Mouse (Mus musculus) testis, postnatal 14 days (tissue): ENCODE measurements around the gene Gm10190.
A peak's percentile ranks its signal among the peaks of the same experiment; 100 is the strongest.
"Not testable (repeated sequence)": the region's sequence is repeated elsewhere in the genome, so short reads cannot be mapped to it uniquely, and the experiment has no call there.

Experiments used
- DNase-seq: peaks from one replicate; pipeline ENCODE4 v3.0.0; 2021; ENCODE audit warnings: low spot score

The Gm10190 gene

GRCm38 (mm10) chr17:80372989-80373725 lies at the start of gene Gm10190:
TSS of gene Gm10190 (minus strand) at chr17:80373541.
- peak; percentile 94 for DNase-seq

GRCm38 (mm10) chr17:80420998-80421397 lies 47.7 kb upstream of the Gm10190 start:
- DNase-seq, result no peak

DNA sequence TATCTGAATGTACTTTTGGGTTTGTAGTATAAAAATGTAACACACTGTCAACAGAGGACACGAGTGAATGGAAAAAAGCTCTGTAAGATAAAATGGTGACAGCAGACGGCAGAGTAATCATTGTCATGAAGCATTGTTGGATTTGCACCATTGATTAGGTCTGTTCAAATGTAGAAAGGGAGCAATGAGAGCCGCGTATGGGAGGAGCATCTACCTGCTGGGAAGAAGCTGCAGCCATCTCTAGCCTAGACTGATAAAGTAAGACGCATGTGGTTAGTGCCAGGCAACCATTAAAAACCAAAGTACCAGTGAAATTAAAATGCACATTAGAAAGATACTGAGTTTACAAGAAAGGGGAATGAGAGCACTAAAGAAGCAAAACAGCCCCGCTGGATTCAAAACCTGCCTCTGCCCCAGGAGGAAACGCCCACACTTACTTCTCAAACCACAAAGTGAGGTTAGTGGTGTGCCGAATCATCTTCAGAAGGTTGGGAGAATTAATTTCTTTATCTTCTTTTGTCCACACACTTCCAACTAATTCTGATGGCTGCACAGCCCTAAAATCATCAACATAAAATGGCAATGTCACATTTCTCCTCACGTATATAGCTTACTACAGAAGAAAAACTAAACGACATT lies 45.4 kb upstream of the Gm10190 start:
- no peak for DNase-seq

DNA sequence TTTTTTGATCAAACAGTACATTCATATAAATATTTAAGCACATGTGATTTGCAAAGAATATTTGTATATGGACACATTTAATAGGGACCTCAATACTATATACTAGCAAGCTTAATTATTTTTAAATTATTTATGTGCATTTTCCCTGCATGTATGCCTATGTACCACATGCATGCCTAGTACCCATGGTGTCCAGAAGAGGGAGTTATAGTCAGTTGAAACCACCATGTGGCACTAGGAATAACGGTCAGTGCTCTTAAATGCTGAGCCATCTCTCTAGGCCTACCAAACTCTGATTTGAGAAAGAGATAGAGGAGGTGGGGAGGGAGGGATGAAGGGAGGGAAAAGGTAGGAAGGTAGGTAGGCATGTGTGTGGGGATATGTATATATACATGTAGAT lies 37.8 kb upstream of the Gm10190 start:
- no peak for DNase-seq

DNA sequence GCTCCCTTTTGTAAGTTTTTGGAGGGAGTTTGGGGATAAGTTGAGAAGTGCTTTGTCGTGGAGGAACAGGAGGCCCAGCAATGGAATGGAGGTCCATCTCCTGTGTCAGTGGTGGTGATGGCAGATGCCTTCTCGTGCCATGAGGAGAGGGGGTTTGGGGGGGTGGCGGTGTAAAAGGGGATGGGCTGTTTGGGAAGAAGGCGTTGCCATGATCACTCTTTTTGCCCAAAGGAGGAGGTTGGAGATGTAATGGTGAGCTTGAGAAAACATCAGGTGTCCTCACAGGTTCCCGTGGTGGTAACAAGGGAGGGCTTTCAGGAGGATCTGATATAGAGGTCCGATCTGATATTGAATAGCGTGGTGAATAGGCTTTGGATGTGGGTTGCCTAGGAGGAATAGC lies 24.9 kb upstream of the Gm10190 start:
- no peak for DNase-seq

DNA sequence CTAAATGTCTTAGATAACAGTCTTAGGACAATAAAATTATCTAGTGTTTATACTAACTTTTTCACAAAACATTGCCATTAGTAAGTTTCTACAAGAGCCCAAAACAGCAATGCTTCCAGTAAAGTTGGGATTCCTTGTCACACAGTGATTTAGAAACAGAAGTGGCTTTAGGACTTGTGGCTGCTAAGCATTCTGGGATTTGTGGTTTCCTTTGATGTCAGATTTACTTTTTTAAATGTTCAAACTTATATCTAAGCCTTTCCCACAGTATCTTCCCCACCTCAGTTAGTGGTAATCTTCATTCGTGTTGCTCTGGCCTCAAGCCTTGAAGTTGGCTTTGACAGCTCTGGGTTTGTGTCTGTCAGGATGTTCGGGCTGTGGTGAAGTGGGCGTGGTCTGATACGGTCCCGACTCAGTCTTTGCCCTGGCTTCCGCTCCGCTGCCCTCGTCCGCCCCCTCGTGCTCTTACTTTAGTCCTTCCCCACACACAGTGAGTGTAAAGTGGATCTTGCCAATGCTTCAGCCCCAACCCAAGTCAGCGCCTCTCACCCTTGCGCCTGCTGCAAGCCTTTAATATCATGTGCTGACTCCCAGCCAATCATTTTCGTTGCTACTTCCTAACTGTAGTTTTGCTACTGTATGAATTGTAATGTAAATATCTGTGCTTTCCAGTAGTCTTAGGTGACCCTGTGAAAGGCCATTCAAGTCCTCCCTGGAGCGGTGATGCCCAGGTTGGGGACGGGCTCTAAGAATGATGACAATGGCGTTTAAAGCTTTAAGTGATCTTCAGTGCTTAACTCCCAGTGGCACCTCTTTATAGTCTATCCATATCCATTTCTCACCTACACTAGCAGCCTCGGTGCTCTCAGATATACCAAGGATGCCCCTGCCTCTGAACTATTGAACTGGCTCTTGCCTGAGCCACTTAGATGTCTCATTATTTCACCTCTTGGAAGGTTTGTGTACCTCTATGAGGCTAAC lies 18.4 kb upstream of the Gm10190 start:
- peak; percentile 31 for DNase-seq

GRCm38 (mm10) chr17:80390024-80390423 lies 16.7 kb upstream of the Gm10190 start:
- no peak for DNase-seq

GRCm38 (mm10) chr17:80385671-80386070 lies 12.3 kb upstream of the Gm10190 start:
- DNase-seq, result no peak

- not testable (repeated sequence) for DNase-seq
Measured at GRCm38 (mm10) chr17:80378386-80378785, 5.0 kb upstream of the Gm10190 start.

GRCm38 (mm10) chr17:80373726-80374096 lies 370 bp upstream of the Gm10190 start:
- DNase-seq, result peak; percentile 75

GRCm38 (mm10) chr17:80368606-80369005 lies 4.7 kb downstream of the Gm10190 start:
- no peak for DNase-seq

DNA sequence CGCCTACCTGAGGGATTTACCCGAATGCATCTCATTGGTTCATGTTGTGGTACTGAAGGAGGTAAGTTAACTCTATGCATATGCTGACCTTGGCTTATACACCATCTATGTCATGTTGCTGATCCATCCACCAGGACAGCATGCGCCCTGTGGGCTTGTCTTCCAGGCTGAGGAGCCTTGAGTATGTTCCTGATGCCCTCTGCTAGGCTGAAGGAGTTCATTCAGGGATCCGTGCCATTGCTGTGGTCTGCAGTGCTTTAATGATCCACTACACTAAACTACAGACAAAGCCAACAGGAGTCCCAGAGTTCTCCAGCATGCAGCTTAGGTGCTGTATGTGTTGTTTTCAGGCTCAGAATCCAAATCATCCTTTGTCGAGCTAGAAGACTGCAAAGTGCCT lies 6.1 kb downstream of the Gm10190 start:
- no peak for DNase-seq

DNA sequence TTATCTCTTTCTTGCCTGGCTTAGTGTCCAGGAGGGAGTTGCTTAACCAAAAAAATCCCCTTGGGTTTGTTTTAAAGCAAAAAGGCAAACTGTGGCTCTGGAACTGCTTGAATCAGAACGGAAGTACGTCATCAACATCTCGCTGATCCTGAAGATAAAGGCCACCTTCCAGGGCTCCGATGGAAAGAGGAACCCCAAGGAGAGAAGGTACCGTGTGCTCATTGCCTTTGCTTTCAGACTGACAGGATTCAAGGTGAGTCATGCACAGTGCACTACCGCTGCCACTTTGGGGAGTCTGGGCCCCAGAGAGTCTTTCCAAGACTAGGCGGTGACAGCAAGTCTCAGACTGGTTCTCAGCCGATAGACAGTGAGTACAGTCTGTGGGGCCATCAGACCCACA lies 13.1 kb downstream of the Gm10190 start:
- DNase-seq, result no peak

GRCm38 (mm10) chr17:80347234-80347633 lies 26.1 kb downstream of the Gm10190 start:
- no peak for DNase-seq

DNA sequence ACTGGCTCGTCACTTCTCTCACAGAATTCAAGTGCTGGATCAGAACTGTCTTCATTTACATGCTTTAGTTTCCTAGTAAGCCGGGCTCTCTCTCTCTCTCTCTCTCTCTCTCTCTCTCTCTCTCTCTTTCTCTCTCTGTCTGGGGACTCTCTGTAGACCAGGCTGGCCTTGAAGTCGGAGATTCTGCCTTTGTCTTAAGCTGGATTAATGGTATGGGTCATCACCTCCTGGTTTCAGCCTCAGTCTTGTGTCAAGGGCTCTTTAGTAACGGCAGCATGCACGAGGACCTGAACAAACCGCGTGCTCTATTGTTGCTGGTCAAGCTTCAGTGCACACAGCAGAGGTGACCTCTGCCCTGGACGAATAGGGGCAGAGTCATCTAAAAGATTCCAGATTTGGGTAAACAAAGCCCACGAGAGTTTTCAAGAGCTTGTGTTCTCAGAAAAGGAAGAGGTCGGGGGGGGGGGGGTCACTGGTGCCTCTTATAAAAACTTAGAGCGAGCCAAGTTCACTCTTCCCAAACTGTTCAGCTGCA lies 26.7 kb downstream of the Gm10190 start:
- no peak for DNase-seq

DNA sequence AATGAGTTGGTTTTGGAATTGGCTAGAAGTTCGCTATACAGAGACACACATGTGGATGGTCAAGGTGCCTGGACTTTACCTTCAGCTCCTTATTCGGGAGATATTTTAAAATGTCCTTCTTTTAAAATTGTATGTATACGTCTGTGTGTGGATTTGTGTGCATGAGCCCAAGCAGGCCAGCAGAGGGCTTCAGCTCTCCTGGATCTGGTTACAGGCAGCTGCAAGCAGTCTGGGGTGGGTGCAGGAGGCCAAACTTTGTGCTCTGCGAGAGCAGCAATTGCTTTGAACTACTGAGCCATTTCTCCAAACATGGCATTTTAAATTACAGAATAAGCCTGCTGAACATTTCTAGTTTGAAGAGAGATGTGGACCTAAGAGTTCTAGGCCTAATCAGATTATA lies 28.1 kb downstream of the Gm10190 start:
- DNase-seq, result no peak

GRCm38 (mm10) chr17:80332386-80332785 lies 41.0 kb downstream of the Gm10190 start:
- DNase-seq, result no peak

DNA sequence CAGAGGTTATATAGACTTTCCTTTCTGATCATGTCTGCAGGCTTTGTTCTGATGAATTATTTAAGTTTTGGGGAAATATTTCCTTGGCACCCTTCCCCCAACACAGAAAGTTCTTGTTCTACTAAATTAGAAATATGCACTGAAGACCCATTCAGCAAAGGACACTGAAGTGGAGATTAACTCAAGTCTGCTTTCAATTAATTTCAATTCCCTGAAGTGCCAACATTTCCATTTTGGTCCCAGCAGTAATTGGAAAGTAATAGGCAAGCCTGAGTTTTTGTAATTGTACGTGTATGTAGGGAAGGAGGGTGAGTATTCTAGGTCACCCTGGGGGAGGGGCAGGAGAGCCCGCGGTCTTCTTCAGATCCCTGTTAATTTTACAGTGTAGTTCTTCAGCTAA lies 46.9 kb downstream of the Gm10190 start:
- no peak for DNase-seq

GRCm38 (mm10) chr17:80325456-80325855 lies 47.9 kb downstream of the Gm10190 start:
- no peak for DNase-seq

DNA sequence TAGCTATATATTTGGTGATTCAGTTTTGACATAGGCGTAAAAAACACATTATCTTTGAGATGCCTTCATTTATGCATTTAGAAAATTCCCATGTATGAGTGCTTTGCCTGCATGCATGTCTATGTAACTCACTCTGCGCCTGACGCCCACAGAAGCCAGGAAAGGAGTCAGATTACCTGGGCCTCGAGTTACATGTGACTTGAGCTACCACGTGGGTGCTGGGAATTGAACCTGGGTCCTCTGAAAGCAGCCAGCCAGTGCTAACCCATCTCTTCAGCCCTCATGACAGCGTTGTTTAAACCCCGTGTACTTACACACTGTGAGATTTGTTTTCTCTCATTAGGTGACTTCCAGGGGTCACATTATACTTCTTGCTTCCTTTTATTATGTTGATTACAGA lies 48.8 kb downstream of the Gm10190 start:
- DNase-seq, result no peak

GRCm38 (mm10) chr17:80323658-80324057 lies 49.7 kb downstream of the Gm10190 start:
- no peak for DNase-seq
